Mouse (Mus musculus) brain, embryonic 14.5 days (tissue): ENCODE results near the gene Abcc10.

Source experiments
- CTCF ChIP-seq: fragments of 200-500 bp; IDR thresholded peaks from 2 replicates; pipeline ENCODE4 v1.5.1; 2012; ENCODE audit warnings: inconsistent platforms, mild to moderate bottlenecking, moderate library complexity, borderline replicate concordance; ENCODE audit not compliant: insufficient read depth, insufficient read length; ENCODE audit errors: extremely low read depth
- POLR2A ChIP-seq: fragments of 200-500 bp; IDR thresholded peaks from 2 replicates; pipeline ENCODE4 v1.6.1; 2012; ENCODE audit warnings: mild to moderate bottlenecking, inconsistent platforms, borderline replicate concordance; ENCODE audit not compliant: poor library complexity, insufficient read depth, insufficient read length, severe bottlenecking; ENCODE audit errors: extremely low read depth

GRCm38 (mm10) chr17:46262201-46262694 lies 65.9 kb downstream of the Abcc10 start:
- TF ChIP-seq CTCF (no peak), POLR2A (no peak)
